Mouse (Mus musculus): ENCODE measurements around the gene Hist1h2br.
A peak's percentile ranks its signal among the peaks of the same experiment; 100 is the strongest.
"Not testable (repeated sequence)": the region's sequence is repeated elsewhere in the genome, so short reads cannot be mapped to it uniquely, and the experiment has no call there.

The Hist1h2br gene

DNA sequence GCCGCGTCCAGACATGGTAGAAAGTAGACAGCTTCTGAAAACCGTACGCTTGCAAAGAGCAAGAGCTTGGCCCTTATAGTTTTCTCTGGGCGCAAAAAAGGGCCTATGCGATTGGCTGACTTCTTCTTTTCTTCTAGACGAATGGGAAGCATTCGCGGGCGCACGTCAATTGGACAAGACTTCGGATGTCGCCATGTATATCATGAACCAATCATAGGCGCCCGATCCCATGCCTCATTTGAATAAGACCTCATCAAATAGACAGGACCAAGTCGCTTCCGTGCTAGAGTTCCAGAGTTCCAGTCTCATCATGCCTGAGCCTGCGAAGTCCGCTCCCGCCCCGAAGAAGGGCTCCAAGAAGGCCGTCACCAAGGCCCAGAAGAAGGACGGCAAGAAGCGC, at the start of gene Hist1h2br, which contains the start of gene Hist1h2ap:
TSS of gene Hist1h2br (plus strand) at position 283 of the 400 bp plus-strand sequence.
TSS of gene Hist1h2ap (minus strand) at position 47 of the 400 bp plus-strand sequence.
- DNase-seq, result not testable (repeated sequence)

DNA sequence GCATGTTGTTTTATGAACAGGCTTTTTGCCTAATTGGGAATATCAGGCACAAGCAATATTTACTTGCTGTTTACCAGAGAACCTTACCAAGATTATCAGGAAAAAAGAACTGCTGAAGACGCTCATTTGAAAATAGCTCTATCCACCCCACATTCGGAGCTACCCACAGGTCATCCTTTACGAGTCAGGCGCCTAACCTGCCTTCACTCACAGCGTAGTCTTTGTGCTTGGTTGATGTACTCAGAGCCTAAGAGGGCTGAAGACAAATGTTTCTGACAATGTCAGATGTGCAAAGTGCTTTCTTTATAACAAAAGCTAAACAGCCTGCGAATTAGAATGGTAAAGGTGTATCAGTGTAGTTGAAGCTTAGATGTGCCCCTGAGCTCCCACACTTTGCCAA, 49.2 kb upstream of the Hist1h2br start:
- DNase-seq, result no peak

DNA sequence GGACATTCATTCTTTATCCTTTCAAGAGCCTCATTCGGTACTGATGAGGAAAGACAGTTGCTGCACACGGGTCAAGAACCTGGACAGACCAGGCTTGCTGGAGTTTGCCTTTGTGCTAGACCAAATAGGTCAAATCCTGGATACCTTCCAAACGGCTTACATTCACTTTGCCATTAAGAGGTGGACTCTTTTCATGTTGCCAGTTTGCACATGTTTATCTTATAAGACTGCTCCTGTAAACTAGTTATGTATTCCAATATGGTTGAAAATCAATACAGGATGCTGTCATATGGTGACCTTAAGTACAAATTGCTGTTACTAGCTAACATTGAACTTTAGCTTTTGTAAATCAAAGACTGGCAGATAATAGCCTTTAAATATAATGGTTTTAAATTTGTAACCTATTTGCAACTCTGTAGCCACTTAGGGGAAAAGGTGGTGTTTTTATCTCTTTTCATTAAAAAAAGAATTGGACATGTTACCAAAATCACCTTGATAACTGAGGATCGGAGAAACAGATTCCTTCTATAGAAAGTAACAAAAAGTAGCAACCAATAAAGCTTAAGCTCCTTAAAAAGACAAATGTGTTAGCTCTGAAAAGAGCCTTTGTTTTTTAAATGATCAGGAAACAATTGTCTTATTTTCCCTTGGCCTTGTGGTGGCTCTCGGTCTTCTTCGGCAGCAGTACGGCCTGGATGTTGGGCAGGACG, 47.2 kb upstream of the Hist1h2br start:
- no peak for DNase-seq

DNA sequence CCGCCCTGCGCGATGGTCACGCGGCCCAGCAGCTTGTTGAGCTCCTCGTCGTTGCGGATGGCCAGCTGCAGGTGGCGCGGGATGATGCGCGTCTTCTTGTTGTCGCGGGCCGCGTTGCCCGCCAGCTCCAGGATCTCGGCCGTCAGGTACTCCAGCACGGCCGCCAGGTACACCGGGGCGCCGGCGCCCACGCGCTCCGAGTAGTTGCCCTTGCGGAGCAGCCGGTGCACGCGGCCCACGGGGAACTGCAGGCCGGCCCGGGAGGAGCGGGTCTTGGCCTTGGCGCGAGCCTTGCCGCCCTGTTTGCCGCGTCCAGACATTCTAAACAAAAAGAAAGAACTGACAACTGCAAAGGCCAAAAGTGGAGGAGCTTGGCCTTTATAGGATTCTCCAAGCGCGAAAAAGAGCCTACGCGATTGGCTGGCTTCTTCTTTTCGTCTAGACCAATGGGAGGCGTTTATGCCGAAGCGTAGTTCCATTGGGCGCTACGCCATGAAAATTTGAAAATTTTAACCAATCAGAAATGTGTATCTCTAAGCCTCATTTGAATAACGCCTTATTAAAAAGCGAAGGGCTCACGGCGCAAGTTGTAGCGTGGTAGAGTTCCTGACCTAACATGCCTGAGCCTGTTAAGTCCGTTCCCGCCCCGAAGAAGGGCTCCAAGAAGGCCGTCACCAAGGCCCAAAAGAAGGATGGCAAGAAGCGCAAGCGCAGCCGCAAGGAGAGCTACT, 46.5 kb upstream of the Hist1h2br start, which contains the start of the genes Hist1h2an and Hist1h2bp:
TSS of gene Hist1h2an (minus strand) at position 320 of the 731 bp plus-strand sequence.
TSS of gene Hist1h2bp (plus strand) at position 563 of the 731 bp plus-strand sequence.
- peak; percentile 71 to 84 for DNase-seq

DNA sequence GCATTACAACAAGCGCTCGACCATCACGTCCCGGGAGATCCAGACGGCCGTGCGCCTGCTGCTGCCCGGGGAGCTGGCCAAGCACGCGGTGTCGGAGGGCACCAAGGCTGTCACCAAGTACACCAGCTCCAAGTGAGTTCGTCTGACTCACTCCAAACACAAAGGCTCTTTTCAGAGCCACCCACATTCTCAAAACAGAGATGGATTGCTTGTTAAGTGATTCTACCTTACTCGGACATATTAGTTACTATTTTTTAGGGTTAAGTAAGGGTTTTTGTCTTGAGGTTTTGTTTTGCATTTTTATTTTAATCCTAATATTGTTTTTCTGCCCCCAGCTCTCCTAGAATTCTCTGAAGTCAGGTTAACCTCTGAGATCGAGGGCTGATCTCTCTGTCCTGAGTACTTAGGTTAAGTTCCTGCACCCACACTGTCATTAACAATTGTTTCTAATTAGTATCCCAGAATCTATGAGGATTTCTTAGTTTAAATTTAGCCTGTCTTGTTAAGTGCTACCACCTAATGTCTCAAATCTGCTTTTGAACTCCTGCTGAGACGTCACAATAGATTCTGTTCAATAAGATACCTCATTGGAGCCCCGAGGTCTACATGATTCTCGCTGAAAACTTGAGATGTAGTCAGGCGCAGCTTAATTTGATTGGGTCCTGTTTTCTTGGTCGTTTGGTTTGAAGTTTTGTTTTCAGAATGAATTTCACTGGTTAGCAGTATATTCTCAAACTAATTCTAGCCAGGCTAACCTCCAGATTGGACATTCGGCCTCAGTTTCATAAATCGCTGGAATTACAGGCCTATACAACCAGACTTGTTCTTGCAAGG, 45.6 kb upstream of the Hist1h2br start:
- DNase-seq, result no peak

DNA sequence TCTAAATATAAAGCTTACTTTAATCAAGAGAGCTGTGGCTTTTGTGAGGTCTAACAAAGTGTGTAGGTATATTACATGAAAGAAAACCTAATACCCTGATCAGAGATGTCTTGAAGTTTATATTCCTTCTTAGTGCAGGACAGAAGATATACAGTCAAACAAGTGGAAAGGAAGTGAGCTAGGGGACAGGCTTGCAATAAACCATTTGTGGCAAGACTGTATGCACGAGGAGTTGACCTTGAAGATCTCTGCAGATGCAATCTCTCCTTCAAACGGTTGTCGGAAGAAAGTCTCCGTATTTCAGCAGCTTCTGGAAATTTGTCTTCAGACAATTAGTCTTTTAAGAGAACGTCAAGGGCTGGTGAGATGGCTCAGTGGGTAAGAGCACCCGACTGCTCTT, 43.6 kb upstream of the Hist1h2br start:
- DNase-seq, result no peak

DNA sequence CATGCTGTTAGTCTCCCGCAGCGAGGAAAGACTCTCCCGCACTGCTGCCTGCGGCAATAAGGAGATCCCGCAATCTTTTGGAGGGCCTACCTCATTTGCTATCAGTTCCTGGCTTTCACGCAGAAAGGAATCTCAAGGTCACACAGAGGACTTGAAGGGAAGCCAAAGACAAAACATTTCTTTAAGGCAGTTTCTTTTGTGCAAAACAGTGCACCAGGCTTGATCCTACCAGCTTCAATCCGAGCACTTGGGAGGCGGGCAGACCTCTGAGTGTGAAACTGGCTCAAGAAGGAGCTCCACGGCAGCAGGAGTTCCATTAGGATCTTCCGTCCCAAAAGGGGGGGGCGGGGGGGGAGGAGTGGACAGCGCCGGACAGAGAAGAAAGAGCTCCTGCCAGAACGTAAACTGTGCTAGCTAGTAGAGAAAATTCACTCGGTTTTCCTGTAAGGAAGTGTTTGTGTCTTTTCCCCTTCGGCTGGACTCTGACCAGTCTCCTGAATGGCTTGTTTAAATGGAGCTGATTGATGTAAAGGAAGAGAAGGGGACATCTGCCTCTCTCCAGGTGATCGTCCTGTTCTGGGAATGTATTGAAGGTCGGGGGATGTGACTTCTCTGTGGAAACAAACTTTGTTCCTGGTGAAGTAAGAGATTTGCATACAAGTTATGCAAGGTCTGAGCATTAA, 42.8 kb upstream of the Hist1h2br start:
- DNase-seq, result no peak

DNA sequence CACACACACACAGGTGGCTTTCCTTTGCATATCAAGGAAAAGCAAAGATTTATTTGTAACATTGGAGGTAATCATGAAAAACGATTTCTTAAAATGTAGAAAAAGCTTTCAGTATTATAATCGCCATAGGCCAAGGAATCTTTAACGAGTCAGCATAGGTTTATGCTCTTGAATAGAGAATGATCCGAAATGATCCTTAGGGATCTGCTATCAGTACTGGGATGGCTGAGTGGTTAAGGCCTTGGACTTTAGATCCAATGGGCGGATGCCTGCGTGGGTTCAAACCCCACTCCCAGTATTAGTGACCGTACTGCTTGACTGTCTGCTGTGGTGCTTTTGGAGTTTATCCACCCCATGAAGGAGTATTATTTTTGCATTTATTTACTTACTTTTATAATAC, 38.0 kb upstream of the Hist1h2br start:
- no peak for DNase-seq

DNA sequence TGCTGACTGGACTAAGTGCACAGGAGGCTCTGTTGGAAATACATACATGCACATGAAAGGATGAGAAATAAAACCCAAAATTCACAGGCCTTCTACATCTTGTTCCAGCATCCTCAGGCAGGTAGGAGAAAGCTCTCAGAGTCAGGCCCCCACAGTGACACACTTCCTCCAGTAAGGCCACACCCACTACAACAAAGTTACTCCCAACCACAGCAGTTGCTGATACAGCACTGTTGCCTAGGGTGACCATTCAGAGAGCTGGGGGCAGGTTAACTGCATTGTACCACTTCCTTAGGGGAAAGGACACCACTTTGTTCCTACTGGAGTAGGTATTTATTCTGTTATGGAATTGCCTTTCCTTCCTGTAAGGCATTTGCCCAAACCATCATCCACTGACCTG, 36.4 kb upstream of the Hist1h2br start:
- not testable (repeated sequence) for DNase-seq

DNA sequence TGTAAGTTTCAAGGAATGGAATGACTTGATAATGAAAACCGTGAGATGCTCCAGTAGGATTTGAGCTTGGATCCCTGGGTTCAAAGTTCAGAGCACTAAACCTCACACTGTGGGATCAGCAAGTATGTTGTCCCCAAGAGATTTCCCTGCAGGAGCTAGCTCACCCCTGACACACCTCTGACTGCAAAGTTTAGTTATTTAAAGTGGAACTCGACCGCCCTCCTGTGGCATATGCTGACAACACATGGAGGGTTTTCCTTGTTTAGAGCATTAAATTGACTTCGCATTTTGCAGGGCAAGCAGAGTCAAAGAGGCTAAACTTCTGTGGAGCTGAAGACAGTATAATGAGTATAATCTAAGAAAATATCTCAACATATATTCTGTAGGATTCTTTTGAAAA, 30.5 kb upstream of the Hist1h2br start:
- not testable (repeated sequence) for DNase-seq

DNA sequence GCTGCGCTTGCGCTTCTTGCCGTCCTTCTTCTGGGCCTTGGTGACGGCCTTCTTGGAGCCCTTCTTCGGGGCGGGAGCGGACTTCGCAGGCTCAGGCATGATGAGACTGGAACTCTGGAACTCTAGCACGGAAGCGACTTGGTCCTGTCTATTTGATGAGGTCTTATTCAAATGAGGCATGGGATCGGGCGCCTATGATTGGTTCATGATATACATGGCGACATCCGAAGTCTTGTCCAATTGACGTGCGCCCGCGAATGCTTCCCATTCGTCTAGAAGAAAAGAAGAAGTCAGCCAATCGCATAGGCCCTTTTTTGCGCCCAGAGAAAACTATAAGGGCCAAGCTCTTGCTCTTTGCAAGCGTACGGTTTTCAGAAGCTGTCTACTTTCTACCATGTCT, 23.5 kb upstream of the Hist1h2br start, which contains the start of the genes Hist1h2bq and Hist1h2ao:
TSS of gene Hist1h2bq (minus strand) at position 125 of the 400 bp plus-strand sequence.
TSS of gene Hist1h2ao (plus strand) at position 393 of the 400 bp plus-strand sequence.
- not testable (repeated sequence) for DNase-seq

DNA sequence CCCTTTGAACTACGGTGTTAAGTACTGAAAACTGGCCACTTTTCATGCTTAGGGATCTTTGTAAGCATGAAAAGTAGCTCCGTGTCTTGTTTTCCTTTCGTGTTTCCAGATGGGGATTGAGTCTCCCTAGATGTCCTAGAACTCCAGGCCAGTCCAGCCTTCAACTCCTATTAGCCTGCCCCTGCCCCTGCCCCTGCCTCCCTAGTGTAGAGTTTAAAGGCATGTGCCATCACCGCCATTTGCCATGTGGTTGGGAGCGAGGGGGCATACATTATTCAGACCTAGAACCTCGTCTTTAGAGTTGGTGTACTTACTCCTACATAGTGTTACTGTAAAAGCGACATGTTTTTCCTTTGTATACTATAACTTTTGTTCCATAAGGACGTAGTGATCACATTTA, 22.5 kb upstream of the Hist1h2br start:
- not testable (repeated sequence) for DNase-seq

DNA sequence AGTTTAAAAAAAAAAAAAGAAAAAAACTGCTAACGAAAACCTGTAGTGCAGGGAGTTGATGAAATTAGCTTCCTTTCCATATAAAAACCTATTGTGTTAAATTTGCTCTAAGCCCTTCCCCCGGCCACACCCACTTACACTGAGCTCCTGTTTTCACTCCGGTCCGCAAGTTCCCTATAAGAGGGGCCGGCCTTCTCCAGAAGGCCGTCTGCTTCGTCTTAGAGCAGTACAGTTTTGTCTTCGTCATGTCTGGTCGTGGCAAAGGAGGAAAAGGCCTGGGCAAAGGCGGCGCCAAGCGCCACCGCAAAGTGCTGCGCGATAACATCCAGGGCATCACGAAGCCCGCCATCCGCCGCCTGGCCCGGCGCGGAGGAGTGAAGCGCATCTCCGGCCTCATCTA, 22.0 kb upstream of the Hist1h2br start, which contains the start of gene Hist1h4m:
TSS of gene Hist1h4m (plus strand) at position 208 of the 400 bp plus-strand sequence.
- DNase-seq, result peak in 1 of 2 experiments; percentile 4

DNA sequence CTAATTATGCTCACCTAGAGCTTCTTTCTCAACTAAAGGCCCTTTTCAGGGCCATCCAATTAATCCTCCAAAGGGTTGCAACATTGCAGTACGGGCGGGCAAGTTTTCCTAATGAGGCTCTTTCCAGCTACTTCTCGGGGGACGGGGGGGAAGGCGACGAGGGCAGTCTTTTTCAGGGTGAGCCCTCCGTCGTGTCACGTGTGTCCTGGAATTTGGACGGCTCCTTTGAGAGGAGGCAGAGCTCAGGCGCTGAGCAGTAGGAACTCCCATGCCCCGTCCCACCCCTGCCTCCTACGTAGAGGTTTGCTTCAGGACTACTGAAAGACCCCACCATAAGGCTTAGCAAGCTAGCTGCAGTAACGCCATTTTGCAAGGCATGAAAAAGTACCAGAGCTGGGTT, 21.5 kb upstream of the Hist1h2br start:
- DNase-seq, result not testable (repeated sequence)

DNA sequence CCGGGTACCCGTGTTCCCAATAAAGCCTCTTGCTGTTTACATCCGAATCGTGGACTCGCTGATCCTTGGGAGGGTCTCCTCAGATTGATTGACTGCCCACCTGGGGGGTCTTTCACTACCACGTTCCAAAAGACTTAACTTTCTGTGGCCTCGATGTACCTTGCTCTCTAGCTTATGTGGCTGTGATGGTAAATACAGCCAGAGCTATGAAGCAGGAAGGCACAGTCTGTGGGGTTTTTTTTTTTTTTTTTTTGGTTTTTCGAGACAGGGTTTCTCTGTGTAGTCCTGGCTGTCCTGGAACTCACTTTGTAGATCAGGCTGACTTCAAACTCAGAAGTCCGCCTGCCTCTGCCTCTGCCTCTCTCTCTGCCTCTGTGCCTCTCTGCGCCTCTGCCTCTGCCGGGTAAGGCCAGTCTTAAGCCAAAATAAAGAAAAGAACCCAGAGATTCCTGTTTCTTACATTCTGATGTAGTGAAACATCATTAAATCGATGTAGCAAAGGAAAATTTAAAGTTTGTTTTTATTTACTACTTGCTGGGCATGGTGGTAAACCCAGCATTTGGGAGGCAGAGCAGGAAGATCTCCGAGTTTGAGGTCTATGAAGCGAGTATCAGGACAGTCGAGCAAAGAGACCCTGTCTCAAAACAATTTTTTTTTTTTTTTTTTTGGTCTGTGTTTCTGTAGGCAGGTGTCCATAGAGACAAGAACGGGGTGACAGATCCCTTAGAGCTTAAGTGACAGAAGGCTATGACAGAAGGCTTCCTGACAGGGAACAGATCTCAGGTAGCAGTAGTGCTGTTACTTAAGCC, 13.3 kb upstream of the Hist1h2br start:
- DNase-seq, result not testable (repeated sequence)

DNA sequence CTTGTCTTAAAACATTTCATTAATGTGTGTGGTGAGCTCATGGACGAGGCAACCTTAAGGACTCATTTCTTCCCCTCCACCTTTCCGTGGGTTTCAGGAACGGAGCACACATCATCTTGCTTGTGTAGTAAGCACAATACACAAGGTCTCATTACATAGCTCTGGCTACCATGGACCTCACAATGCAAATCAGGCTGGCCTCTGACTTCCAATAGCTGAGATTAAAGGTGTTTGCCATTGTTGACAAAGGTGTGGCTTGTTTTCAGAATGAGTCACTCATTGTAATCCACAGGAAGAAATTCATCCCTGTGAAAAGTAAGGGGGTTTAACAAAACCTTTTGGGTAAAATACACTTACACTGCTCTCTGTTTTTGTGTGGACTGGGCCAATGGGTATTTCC, 5.0 kb upstream of the Hist1h2br start:
- no peak for DNase-seq

DNA sequence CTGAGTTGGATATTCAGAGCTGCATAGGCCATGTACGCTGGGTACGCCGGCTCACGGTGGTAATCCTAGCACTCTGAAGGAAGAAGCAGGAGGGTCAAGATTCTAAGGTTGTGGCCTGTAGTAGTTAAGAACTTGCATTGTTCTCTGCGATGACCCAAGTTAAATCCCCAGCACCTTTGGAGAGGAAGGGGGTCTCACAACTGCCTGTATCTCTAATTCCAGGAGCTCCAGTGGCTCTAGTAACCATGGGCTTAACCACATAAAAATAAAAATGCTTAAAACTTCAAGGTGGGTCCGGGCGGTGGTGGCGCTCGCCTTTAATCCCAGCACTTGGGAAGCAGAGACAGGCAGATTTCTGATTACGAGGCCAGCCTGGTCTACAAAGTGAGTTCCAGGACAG, 3.2 kb upstream of the Hist1h2br start:
- DNase-seq, result no peak

DNA sequence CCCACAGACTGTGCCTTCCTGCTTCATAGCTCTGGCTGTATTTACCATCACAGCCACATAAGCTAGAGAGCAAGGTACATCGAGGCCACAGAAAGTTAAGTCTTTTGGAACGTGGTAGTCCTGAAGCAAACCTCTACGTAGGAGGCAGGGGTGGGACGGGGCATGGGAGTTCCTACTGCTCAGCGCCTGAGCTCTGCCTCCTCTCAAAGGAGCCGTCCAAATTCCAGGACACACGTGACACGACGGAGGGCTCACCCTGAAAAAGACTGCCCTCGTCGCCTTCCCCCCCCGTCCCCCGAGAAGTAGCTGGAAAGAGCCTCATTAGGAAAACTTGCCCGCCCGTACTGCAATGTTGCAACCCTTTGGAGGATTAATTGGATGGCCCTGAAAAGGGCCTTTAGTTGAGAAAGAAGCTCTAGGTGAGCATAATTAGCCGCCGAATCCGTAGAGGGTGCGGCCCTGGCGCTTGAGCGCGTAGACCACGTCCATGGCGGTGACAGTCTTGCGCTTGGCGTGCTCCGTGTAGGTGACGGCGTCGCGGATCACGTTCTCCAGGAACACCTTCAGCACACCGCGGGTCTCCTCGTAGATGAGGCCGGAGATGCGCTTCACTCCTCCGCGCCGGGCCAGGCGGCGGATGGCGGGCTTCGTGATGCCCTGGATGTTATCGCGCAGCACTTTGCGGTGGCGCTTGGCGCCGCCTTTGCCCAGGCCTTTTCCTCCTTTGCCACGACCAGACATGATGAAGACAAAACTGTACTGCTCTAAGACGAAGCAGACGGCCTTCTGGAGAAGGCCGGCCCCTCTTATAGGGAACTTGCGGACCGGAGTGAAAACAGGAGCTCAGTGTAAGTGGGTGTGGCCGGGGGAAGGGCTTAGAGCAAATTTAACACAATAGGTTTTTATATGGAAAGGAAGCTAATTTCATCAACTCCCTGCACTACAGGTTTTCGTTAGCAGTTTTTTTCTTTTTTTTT, 1.8 kb upstream of the Hist1h2br start, which contains the start of gene Hist1h4n:
TSS of gene Hist1h4n (minus strand) at position 779 of the 977 bp plus-strand sequence.
- not testable (repeated sequence) for DNase-seq

DNA sequence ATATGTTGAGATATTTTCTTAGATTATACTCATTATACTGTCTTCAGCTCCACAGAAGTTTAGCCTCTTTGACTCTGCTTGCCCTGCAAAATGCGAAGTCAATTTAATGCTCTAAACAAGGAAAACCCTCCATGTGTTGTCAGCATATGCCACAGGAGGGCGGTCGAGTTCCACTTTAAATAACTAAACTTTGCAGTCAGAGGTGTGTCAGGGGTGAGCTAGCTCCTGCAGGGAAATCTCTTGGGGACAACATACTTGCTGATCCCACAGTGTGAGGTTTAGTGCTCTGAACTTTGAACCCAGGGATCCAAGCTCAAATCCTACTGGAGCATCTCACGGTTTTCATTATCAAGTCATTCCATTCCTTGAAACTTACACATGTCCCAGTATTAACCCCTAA, 7.0 kb downstream of the Hist1h2br start:
- not testable (repeated sequence) for DNase-seq

DNA sequence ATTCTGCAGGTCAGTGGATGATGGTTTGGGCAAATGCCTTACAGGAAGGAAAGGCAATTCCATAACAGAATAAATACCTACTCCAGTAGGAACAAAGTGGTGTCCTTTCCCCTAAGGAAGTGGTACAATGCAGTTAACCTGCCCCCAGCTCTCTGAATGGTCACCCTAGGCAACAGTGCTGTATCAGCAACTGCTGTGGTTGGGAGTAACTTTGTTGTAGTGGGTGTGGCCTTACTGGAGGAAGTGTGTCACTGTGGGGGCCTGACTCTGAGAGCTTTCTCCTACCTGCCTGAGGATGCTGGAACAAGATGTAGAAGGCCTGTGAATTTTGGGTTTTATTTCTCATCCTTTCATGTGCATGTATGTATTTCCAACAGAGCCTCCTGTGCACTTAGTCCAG, 12.8 kb downstream of the Hist1h2br start:
- not testable (repeated sequence) for DNase-seq

Measured in kidney, adult 8-10 months (tissue).